Mouse (Mus musculus): ENCODE measurements around the gene Ebf4.

Gene Ebf4

GRCm38 (mm10) chr2:130294936-130295277 lies at the start of gene Ebf4:
Ebf4 (plus strand) TSS chr2:130295169.
- in situ Hi-C loops (cut with MboI, MseI): loop anchor here (5.0 kb wide), 1 partner anchor 112 kb away; the partner anchor contains the start of genes 1700020A23Rik, Gm28372 and Tmem239

- in situ Hi-C loops (cut with MboI, MseI): no loop called here
Observed at GRCm38 (mm10) chr2:130246912-130247311, 48.1 kb upstream of the Ebf4 start.

GRCm38 (mm10) chr2:130248226-130248625 lies 46.7 kb upstream of the Ebf4 start:
- in situ Hi-C loops (cut with MboI, MseI): no loop called here

- in situ Hi-C loops (cut with MboI, MseI): no loop called here
Observed at GRCm38 (mm10) chr2:130256762-130257161, 38.2 kb upstream of the Ebf4 start.

- in situ Hi-C loops (cut with MboI, MseI): no loop called here
Observed at GRCm38 (mm10) chr2:130260822-130261221, 34.1 kb upstream of the Ebf4 start.

GRCm38 (mm10) chr2:130261914-130262313 lies 33.1 kb upstream of the Ebf4 start:
- in situ Hi-C loops (cut with MboI, MseI): no loop called here

GRCm38 (mm10) chr2:130262398-130262797 lies 32.6 kb upstream of the Ebf4 start:
- in situ Hi-C loops (cut with MboI, MseI): no loop called here

GRCm38 (mm10) chr2:130265520-130265919 lies 29.4 kb upstream of the Ebf4 start:
- in situ Hi-C loops (cut with MboI, MseI): no loop called here

- in situ Hi-C loops (cut with MboI, MseI): no loop called here
Observed at GRCm38 (mm10) chr2:130268074-130268473, 26.9 kb upstream of the Ebf4 start.

GRCm38 (mm10) chr2:130273732-130274131 lies 21.2 kb upstream of the Ebf4 start:
- in situ Hi-C loops (cut with MboI, MseI): loop anchor here (5.0 kb wide), 1 partner anchor 471 kb away; the partner anchor contains the start of gene Stk35

GRCm38 (mm10) chr2:130274149-130274861 lies 20.7 kb upstream of the Ebf4 start, which contains the start of gene Nop56:
Nop56 (plus strand) TSS chr2:130274430.
- in situ Hi-C loops (cut with MboI, MseI): loop anchor here (5.0 kb wide), 1 partner anchor 472 kb away; the partner anchor contains the start of gene Stk35

- in situ Hi-C loops (cut with MboI, MseI): loop anchor here (5.0 kb wide), 1 partner anchor 473 kb away; the partner anchor contains the start of gene Stk35
Observed at GRCm38 (mm10) chr2:130274862-130275261, 20.1 kb upstream of the Ebf4 start.

- in situ Hi-C loops (cut with MboI, MseI): no loop called here
Observed at GRCm38 (mm10) chr2:130275649-130276048, 19.3 kb upstream of the Ebf4 start.

GRCm38 (mm10) chr2:130279600-130280091 lies 15.3 kb upstream of the Ebf4 start:
- in situ Hi-C loops (cut with MboI, MseI): loop anchor here (5.0 kb wide), 1 partner anchor 253 kb away; no protein-coding TSS in a partner anchor

- in situ Hi-C loops (cut with MboI, MseI): loop anchor here (5.0 kb wide), 1 partner anchor 252 kb away; no protein-coding TSS in a partner anchor
Observed at GRCm38 (mm10) chr2:130280224-130280623, 14.7 kb upstream of the Ebf4 start.

- in situ Hi-C loops (cut with MboI, MseI): loop anchor here (5.0 kb wide), 1 partner anchor 251 kb away; no protein-coding TSS in a partner anchor
Observed at GRCm38 (mm10) chr2:130280818-130281217, 14.2 kb upstream of the Ebf4 start.

GRCm38 (mm10) chr2:130283854-130284654 lies 10.9 kb upstream of the Ebf4 start, which contains the start of gene Idh3b:
Idh3b (minus strand) TSS chr2:130284547.
- in situ Hi-C loops (cut with MboI, MseI): loop anchor here (5.0 kb wide), 1 partner anchor 248 kb away; no protein-coding TSS in a partner anchor

- in situ Hi-C loops (cut with MboI, MseI): no loop called here
Observed at GRCm38 (mm10) chr2:130289086-130289485, 5.9 kb upstream of the Ebf4 start.

GRCm38 (mm10) chr2:130291434-130291833 lies 3.5 kb upstream of the Ebf4 start:
- in situ Hi-C loops (cut with MboI, MseI): loop anchor here (5.0 kb wide), 1 partner anchor 116 kb away; the partner anchor contains the start of genes 1700020A23Rik, Gm28372 and Tmem239

GRCm38 (mm10) chr2:130293009-130293408 lies 2.0 kb upstream of the Ebf4 start:
- in situ Hi-C loops (cut with MboI, MseI): loop anchor here (5.0 kb wide), 1 partner anchor 114 kb away; the partner anchor contains the start of genes 1700020A23Rik, Gm28372 and Tmem239

GRCm38 (mm10) chr2:130293486-130293885 lies 1.5 kb upstream of the Ebf4 start:
- in situ Hi-C loops (cut with MboI, MseI): loop anchor here (5.0 kb wide), 1 partner anchor 114 kb away; the partner anchor contains the start of genes 1700020A23Rik, Gm28372 and Tmem239

Measured in T-helper 2 cell (primary cell).